Mouse (Mus musculus) G1E-ER4 (cell line): ENCODE measurements around the gene Pdss2. TPM values are rescaled to one million over a fixed set of nuclear protein-coding genes. Genes with fewer than 3 reads are reported as not detected.

Experiments used
- GATA1 ChIP-seq: IDR thresholded peaks from one replicate; pipeline ENCODE4 v1.8.0; 2012; ENCODE audit warnings: low read length, inconsistent platforms
- polyA plus RNA-seq: library from polyadenylated mRNA; stranded (reverse); fragments of >175 nt; gene quantifications from 2 replicates; pipeline ENCODE4 v1.2.3, GENCODE M21; 2012

Pdss2 gene
- polyA plus RNA-seq, 1 experiment: 4.2 TPM

DNA sequence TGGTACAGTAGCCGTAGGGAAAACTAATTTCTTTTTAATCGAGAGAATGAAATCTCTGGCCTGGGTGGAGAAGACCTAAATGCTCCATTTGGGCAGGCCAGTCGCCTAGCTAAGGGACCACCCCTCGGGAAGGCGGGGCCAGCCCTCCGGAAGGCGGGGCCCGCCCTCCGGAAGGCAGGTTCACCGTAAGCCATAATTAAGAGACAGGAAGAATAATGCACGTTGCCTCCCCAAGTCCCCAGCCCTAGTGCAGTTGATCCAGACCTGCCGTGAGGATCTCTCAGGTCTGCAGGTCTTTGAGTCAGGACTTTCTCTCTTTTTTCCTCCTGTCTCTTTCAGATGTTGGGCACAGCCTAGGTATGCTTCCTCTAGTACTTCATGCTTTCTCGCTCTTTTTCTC lies 246.4 kb downstream of the Pdss2 start:
- TF ChIP-seq GATA1: no peak

DNA sequence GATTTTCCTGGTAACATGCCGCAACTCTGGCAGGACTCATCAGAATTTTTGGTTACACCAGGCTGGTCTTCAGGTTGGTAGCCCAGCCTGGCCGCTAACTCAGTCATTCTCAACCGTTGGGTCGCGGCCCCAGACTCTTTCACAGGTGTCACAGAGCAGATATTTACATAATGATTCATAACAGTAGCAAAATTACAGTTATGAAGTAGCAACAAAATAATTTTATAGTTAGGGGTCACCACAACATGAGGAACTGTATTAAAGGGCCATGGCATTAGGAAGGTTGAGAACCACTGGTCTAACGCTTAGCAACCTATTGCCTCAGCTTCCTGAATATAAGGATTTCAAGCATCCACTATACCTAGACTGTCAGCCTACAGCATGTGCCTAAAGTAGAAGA lies 247.0 kb downstream of the Pdss2 start:
- TF ChIP-seq GATA1: no peak

DNA sequence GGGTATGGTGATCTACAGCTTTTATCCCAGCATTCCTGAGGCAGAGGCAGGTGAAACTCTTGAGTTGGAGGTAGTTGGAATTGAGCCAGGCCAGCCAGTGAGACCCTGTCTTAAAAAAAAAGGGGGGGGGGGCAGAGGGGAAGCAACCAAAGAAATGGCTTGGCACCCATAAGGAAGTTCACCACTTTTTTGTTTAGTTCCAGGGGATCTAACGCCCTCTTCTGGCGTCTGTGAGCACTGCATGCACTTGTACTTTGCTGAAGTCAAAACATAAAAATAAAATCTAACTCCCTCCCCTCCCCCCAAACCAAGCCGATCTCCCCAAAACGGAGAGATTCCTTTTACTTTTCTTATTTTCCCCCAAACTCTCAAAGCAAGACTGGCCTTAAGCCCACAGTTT lies 254.1 kb downstream of the Pdss2 start:
- TF ChIP-seq GATA1: no peak

DNA sequence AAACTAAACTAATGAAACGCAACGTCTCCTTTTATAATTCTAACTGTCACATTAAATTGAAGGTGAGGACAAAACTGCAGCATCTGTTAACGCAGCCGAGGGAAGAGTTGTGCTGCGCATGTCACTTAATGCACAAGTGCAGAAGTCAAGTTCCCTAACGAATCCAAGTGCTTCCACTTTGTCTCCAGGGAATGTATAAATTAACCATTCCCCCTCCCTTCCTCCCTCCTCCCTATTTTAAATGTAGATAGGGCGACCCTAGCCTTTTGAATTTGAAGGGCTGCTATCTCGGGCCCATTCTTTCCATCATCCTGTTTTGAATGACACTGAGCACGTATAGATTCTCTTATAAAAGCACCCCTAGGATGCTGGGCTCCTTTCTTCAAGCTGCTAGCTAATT lies 256.2 kb downstream of the Pdss2 start:
- TF ChIP-seq GATA1: no peak

DNA sequence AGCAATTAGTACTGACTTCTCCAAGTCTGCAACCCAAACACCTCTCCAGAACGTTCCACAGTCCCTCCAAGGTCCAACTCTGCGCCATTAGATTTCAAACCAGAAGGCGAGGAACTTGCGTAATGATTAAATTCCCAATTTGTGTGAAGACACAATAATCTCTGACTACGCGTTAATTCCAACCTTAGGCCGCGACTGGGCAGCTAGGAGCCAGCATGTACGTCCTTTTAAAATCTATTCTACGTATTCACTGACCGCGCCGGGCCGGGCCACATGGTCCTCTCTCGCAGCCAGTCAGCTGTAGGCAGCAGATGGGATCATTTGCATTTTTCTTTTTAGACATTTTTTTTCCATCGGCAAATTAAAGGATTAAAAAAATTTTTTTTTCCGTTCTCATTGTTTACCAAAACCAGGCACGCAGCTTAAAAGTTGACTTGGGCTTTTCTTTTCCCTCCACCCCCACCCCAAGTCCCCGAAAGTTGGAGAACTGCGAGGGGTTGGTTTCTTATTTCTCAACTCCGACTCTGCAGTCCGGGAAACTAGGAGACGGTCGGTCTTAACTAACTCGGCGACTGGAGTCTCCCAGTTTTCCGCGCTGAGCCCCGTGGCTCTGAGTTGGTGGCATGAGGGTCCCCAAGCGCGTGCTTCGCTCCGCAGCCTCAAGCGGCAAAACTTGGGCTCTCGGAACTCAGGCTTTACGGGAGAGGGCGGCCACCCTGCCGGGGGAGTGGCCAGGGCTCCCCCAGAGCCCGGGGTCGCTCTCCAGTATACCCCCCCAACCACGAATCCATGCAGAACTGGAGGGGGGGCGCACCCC lies 256.8 kb downstream of the Pdss2 start:
- no peak for TF ChIP-seq GATA1

DNA sequence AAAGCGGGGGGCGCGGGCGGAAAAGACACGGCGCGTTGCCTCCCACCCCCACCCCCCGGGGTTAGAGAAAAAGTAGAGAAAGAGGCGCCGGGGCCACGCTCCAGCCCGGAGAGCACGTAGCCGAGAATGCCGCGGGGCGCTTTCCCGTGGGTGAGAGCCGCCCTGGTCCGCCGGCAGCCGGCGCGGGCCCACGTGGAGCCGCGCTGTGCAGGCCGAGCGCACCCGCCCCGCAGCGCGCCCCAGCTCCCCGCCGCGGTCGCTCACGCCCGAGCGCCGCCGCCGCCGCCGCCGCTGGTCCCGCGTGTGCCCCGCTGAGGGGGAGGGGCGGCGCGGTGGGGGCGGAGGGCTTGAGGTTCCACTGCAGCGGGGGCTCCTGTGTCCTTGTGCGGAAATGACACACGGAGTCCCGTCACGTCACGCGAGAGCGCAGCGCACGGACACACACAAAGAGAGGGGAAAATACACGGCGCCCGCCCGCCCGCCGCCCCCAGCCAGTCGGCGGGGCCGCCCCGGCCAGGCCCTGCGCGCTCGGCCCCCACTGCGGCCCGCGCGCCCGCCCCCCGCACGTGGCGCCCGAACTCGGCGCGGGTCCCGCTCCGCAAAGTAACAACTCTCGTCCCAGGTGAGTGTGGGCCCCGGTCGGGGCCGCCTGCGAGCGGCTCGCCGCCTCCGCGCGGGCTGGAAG lies 257.6 kb downstream of the Pdss2 start, which contains the start of gene Bend3:
Bend3 (plus strand) TSS at position 81 of the 685 bp plus-strand sequence.
- TF ChIP-seq GATA1: no peak

DNA sequence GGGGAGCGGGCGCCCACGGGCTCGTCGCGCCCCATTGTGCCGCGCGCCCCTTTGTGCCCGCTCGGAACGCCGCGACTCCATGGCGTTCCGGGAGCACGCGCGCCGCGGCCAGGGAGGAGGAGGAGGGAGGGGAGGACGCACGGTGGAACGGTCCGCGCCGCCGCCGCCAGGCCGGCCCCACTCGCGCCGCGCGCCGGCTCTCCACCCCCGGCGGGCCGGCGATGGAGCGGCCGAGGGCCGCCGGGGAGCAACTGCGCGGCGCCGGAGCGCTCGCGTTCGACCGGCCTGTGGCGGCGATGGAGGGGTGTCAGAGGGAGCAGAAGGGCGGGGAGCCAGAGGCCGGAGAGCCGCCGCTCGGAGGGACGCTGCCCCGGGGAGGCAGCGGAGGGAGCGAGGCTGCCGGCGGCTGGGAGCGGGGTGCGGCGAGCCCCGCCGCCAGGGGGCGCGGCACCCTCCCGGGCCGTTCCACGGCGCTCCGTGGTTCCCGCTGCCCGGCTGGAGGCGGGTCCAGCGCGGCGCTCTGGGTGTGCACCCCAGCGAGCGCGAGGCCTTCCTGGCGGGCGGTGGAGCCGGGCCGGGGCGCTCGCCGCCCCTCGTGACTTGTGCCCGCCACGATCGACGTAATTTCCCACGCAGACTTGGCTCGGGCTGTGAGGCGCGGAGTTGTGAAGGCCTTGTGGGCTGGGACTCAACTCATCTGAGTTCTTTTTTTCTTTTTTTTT lies 258.3 kb downstream of the Pdss2 start:
- TF ChIP-seq GATA1: no peak

DNA sequence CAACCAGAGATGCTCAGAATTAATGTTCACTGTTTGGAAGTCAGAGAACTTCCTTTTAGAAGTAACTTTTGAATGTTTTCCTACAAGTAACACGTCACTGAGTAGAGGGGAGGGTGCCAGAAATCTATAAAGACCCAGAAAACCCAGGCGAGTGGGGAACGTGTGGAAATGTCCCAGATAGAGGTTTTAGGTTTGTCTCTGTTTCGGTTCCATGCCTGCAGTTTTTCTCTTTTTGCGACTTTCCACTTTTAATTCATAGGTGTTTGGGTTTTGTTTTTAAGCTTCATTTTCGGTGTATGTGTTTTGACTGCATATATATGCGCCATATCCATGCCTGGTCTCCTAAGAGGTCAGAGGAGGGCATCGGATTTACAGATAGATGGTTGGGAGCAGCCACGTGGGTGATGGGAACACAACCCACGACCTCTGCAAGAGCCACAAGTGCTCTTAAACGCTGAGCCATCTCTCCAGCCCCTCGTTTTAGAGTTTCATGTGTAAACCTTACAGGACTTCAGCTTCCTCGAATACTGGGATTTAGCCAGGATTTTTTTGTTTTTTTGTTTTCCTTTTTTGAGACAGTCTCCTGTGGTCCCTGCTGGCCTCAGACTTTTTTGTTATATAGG lies 259.1 kb downstream of the Pdss2 start:
- no peak for TF ChIP-seq GATA1

DNA sequence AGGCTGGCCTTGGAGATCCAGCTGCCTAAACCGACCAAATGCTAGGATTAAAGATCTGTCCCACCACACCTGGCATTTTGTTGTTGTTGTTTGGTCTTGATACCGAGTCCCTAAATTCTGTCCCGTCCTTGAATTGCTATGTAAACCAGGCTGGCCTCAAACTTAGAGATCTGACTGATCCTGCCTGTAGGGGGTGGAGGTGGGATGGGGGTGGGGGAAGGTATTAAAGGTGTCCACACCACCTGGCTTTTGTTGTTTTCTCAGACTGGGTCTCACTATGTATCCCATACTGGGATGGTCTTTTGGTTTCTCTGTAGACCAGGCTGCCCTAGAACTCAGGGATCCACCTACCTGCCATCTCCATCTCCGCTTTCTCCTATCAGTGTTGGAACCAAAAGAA lies 259.9 kb downstream of the Pdss2 start:
- no peak for TF ChIP-seq GATA1

DNA sequence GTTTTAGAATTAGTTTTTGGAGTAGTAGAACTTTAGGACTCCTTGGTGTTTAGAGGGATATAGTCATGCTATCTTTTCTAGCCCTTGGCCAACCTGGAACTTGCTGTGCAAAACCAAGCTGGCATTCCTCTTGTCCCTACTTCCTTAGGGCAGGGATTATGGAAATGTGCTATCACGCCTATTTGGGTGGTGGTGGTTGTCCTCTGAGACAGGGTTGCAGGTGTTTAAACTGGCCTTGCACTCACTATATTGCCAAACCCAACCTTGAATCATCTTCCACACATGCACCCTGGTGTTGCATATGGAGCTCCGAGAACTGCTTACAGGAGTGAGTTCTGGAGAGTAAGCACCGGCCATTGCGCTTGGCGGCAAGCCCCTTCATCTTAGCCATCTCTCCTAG lies 260.7 kb downstream of the Pdss2 start:
- no peak for TF ChIP-seq GATA1

DNA sequence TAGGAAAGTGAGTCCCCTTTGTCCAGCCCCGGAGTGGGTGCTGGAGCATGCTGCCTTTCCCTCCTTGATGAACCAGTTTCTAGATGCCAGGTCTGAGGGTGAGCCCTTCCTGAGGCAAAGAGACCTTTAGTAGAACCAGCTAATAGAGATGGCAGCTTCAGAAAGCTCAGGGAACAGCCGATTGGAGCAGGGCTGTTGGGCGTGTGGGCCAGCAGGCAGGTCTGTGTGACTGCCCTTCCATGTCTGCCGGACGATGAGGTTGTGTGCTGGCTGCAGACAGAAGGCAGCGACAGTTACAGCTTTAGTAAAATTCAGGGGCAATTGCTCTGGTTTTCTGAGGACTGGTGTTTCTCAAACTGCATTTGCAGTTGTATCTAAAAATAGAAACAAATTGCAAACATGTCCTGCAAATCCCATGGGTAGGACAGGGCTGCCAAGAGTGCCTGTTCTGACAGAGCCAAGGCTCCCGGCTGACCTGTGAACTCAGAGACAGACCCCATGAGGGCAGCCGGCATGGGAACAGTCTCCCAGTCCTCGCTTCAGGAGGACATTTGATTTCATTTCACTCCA lies 262.2 kb downstream of the Pdss2 start:
- no peak for TF ChIP-seq GATA1

DNA sequence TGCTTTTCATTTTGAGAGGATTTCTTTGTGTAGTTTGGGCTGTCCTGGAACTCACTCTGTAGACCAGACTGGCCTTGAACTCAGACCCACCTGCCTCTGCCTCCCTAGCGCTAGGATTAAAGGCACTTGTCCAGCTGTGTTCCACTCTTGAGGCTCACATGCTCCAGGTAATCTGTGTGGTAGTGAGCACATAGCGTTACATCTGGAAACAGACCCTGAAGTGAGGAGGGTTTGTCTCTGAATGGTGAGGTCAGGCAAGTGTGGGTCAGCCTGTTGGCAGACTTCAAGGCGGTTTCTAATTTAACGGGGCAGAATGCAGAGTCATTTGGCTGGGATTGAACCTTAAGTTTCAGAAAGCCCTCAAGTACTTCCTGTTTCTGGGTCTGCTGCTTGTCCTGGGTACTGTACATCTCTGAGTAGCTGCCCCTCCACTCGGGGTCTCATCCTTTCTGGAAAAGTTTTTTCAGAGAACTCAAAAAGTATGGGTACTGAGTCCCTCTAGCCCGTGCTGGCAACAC lies 264.5 kb downstream of the Pdss2 start:
- TF ChIP-seq GATA1: no peak

DNA sequence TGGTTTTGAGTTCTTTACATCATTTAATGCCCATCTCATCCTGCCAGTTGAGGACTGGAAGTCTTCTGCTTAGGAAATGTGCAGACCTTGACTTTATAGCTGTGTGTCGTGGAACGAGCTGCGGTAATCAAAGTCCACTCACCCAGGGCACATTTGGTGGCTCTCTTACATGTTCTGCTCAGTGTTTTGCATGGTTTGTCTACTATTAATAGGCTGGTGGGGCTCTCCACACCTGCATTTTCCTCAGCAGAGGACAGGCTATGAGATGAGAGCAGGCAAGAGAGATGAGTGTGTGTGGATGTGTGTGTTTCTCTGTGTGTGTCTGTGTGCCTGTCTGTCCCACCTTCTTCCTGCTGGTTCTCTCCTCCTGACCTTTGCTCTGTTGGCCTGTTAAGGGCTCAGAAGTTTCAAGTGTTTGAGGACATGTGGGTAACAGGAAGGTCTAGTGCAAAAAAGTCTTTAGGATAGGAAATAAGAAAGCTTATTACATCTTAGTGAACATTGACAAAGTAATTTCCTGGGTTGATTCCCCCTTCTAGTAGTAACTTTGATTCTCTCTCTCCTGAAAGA lies 266.2 kb downstream of the Pdss2 start:
- TF ChIP-seq GATA1: no peak

DNA sequence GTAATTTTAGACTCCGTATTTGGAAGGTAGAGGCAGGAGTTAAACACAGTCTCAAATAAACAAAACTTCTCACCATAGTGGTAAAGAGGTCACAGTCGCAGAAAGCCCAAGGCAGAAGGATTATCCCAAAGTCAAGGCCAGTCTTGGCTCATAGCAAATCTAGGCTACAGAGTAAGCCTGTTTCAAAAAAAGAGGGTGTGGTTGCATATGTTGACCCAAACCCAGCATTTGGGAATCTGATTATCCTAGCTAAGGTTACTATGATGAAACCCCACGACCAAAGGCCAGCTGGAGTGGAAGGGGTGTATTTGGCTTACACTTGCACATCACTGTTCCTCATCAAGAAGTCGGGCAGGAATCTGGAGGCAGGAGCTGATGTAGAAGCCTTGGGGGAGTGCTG lies 267.0 kb downstream of the Pdss2 start:
- TF ChIP-seq GATA1: no peak

DNA sequence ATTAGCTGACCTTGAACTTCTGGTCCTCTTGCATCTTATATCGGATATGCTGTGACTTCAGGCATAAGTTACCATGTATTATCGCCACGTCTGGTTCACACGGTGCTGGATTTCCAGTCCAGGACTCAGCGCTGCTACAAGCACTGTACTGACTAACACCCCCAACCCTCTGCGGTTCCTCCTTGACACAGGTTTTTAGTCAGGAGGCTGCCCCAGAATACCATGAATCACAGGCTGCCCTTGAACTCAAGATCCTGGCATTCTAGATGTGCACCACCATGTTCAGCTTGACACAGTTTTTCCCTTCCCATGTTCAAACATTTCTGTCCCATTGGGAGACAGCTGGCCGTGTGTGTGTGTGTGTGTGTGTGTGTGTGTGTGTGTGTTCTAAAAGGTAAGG lies 267.9 kb downstream of the Pdss2 start:
- TF ChIP-seq GATA1: no peak
